ENCODE assay signal across 13 mouse cellular contexts in the genomic region with DNA sequence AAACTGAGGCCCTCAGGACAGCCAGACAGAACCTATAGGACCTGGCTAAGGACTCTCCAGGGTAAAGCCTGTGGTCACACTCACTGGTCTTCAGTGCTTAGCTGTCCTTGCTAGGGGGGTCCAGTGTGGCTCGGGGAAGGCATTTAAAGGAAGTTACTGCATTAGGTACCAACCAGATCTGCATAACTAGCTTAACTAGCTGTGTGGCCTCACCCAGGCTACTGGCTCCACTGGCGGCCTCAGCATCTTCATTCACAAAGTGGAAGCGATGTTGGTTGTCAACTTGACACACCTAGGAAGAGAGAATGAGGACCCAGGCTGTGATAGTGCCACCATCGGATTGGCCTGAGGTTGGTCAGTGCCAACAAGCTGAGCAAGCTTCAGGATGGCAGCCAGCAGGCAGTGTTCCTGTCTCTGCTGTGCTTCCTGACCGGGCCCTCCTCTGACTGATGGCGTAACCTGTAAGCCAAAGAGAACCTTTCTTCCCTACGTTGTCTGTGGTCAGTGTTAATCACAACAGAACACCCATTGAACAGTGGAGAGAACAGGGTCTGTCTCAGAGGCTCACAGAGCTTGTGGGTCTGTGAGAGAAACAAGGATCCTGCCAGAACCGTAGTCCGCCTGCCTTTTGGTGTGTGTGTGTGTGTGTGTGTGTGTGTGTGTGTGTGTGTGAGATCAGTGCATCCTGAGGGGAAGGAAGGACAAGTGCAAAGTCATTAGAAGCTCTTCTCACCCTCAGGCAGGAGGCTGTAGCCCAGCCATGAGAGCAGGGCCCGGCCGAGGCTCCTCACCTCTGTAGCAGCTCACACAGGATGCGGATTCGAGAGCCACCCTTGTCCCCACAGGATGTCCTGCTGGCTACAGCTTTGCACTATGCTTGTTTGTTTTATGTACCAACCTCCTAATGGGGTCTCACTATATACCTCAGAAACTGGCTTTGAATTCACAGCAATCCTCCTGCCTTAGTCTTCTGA. TPM values are rescaled to one million over a fixed set of nuclear protein-coding genes. Genes with fewer than 3 reads are reported as not detected.
DNase-seq lines count a peak whose midpoint lies in the region; ATAC-seq and TF ChIP-seq lines count a peak whose summit lies in the region.
"Had no signal": no experiment of that assay in that cellular context is flagged by ENCODE, and none has a peak within 500 bp of the region (broad histone marks: within the 10 kb centered on the region; RNA-seq: fewer than 3 reads in every experiment).

No protein-coding gene starts in this region.

- H3K27ac ChIP-seq in heart, embryonic 11.5 days (ENCODE audit: low read depth, low read length) = no peak overlapping the region
- peak overlapping the region; percentile 49; the same call in 1 of the 2 replicates for H3K27ac ChIP-seq in lung, postnatal 0 days (ENCODE audit: low read length)
- H3K27ac ChIP-seq in forebrain, embryonic 15.5 days (replicated peaks) = no peak overlapping the region
- no peak overlapping the region for H3K27ac ChIP-seq in midbrain, postnatal 0 days (ENCODE audit: low read depth, low read length)
- H3K27ac ChIP-seq: embryonic facial prominence, embryonic 13.5 days; limb, embryonic 13.5 days; neural tube, embryonic 13.5 days had no signal

- H3K4me1 ChIP-seq in heart, embryonic 11.5 days (ENCODE audit: control insufficient read depth, insufficient read depth, low read length) = no peaks in the 10 kb centered on the region; the same call in 1 of the 2 replicates
- H3K4me1 ChIP-seq in lung, postnatal 0 days (ENCODE audit: insufficient read depth, low read depth, low read length) = peaks cover 9% of the 10 kb centered on the region
- H3K4me1 ChIP-seq in forebrain, embryonic 15.5 days = no peaks in the 10 kb centered on the region
- no peaks in the 10 kb centered on the region for H3K4me1 ChIP-seq in midbrain, postnatal 0 days (ENCODE audit: insufficient read depth, low read length)
- H3K4me1 ChIP-seq: embryonic facial prominence, embryonic 13.5 days; limb, embryonic 13.5 days; neural tube, embryonic 13.5 days had no signal

- H3K27me3 ChIP-seq in heart, embryonic 11.5 days (ENCODE audit: control insufficient read depth, insufficient read depth, low read length) = no peaks in the 10 kb centered on the region
- H3K27me3 ChIP-seq in lung, postnatal 0 days (replicated peaks; ENCODE audit: insufficient read depth, low read length) = no peaks in the 10 kb centered on the region
- H3K27me3 ChIP-seq in forebrain, embryonic 15.5 days = no peaks in the 10 kb centered on the region
- H3K27me3 ChIP-seq in midbrain, postnatal 0 days (ENCODE audit: insufficient read depth, low read length) = no peaks in the 10 kb centered on the region
- H3K27me3 ChIP-seq: embryonic facial prominence, embryonic 13.5 days; limb, embryonic 13.5 days; neural tube, embryonic 13.5 days had no signal

- no peaks in the 10 kb centered on the region; the same call in 1 of the 2 replicates for H3K9me3 ChIP-seq in heart, embryonic 11.5 days (replicated peaks; ENCODE audit: control insufficient read depth, low read length)
- H3K9me3 ChIP-seq in lung, postnatal 0 days (ENCODE audit: low read length) = no peaks in the 10 kb centered on the region
- no peaks in the 10 kb centered on the region for H3K9me3 ChIP-seq in forebrain, embryonic 15.5 days
- H3K9me3 ChIP-seq in midbrain, postnatal 0 days (ENCODE audit: low read length) = no peaks in the 10 kb centered on the region
- H3K9me3 ChIP-seq: embryonic facial prominence, embryonic 13.5 days had no signal

- no peak overlapping the region for H3K4me3 ChIP-seq in heart, embryonic 11.5 days (ENCODE audit: low read depth, low read length)
- no peak overlapping the region for H3K4me3 ChIP-seq in lung, postnatal 0 days (ENCODE audit: low read depth, low read length)
- H3K4me3 ChIP-seq in forebrain, embryonic 15.5 days = no peak overlapping the region
- H3K4me3 ChIP-seq in midbrain, postnatal 0 days (ENCODE audit: low read depth, low read length) = no peak overlapping the region
- H3K4me3 ChIP-seq: embryonic facial prominence, embryonic 13.5 days; limb, embryonic 13.5 days; neural tube, embryonic 13.5 days had no signal

- no peak for ATAC-seq in heart, embryonic 11.5 days (replicated peaks; ENCODE audit: insufficient number of reproducible peaks, low FRiP score, low TSS enrichment)
- peak; percentile 61 for ATAC-seq in lung, postnatal 0 days
- ATAC-seq in forebrain, embryonic 15.5 days (replicated peaks) = no peak
- no peak for ATAC-seq in midbrain, postnatal 0 days (ENCODE audit: low FRiP score)

- peak; percentile 23 for TF ChIP-seq CTCF in lung, postnatal 0 days (IDR thresholded peaks at IDR 0.05)
- TF ChIP-seq CTCF in midbrain, postnatal 0 days (IDR thresholded peaks at IDR 0.05) = no peak

- DNase-seq in heart, adult 11 months = peak; percentile 96
- peak; percentile 34 for DNase-seq in thymus, postnatal 14 days
- DNase-seq in thymus, postnatal 25 days = no peak
- DNase-seq in lung, postnatal 0 days (ENCODE audit: low spot score) = peak; percentile 21
- no peak for DNase-seq in midbrain, postnatal 0 days (ENCODE audit: low spot score)
- DNase-seq in right cerebral cortex, postnatal 10 days (ENCODE audit: low spot score in 2 of 2) = no peak
- DNase-seq: adrenal gland, postnatal 25 days had no signal

- no peak for TF ChIP-seq EP300 in lung, postnatal 0 days (IDR thresholded peaks at IDR 0.05)

- H3K4me2 ChIP-seq in heart, embryonic 11.5 days = no peak overlapping the region
- no peak overlapping the region for H3K4me2 ChIP-seq in lung, postnatal 0 days (replicated peaks; ENCODE audit: low read depth, low read length)
- no peak overlapping the region for H3K4me2 ChIP-seq in forebrain, embryonic 15.5 days (replicated peaks)
- H3K4me2 ChIP-seq in midbrain, postnatal 0 days (ENCODE audit: low read depth, low read length, poor library complexity, severe bottlenecking) = no peak overlapping the region
- H3K4me2 ChIP-seq: embryonic facial prominence, embryonic 13.5 days; limb, embryonic 13.5 days; neural tube, embryonic 13.5 days had no signal

- H3K36me3 ChIP-seq in heart, embryonic 11.5 days (ENCODE audit: control insufficient read depth, insufficient read depth, low read length) = no peaks in the 10 kb centered on the region
- H3K36me3 ChIP-seq in lung, postnatal 0 days (ENCODE audit: insufficient read depth, low read length) = no peaks in the 10 kb centered on the region
- no peaks in the 10 kb centered on the region for H3K36me3 ChIP-seq in forebrain, embryonic 15.5 days
- H3K36me3 ChIP-seq in midbrain, postnatal 0 days (ENCODE audit: insufficient read depth, low read length) = no peaks in the 10 kb centered on the region
- H3K36me3 ChIP-seq: embryonic facial prominence, embryonic 13.5 days; limb, embryonic 13.5 days; neural tube, embryonic 13.5 days had no signal

- 73% methylated on average over 13 of the region's 13 CpGs for WGBS in heart, embryonic 11.5 days (ENCODE audit: insufficient replicate concordance)
- WGBS in lung, postnatal 0 days = 69% methylated on average over 13 of the region's 13 CpGs
- 87% methylated on average over 13 of the region's 13 CpGs for WGBS in forebrain, embryonic 15.5 days
- WGBS in midbrain, postnatal 0 days = 84% methylated on average over 13 of the region's 13 CpGs

- no peak overlapping the region for H3K9ac ChIP-seq in heart, embryonic 11.5 days (ENCODE audit: low read depth, low read length)
- no peak overlapping the region for H3K9ac ChIP-seq in lung, postnatal 0 days (replicated peaks; ENCODE audit: low read depth)
- no peak overlapping the region for H3K9ac ChIP-seq in forebrain, embryonic 15.5 days (replicated peaks)
- H3K9ac ChIP-seq in midbrain, postnatal 0 days (replicated peaks; ENCODE audit: low read length, poor library complexity, severe bottlenecking) = no peak overlapping the region
- H3K9ac ChIP-seq: embryonic facial prominence, embryonic 13.5 days; limb, embryonic 13.5 days; neural tube, embryonic 13.5 days had no signal

RNA-seq across cellular contexts. Expression of gene Gm17334, which starts 13.4 kb away (rescaled TPM):
- polyA plus RNA-seq in heart, embryonic 11.5 days (2014; fragmentation: Nextera tagmentation; extraction: Ambion mirVana) = 0.24 TPM in 1 of 2 replicates, not detected in the other
- polyA plus RNA-seq in lung, postnatal 0 days (2015; fragmentation: Nextera tagmentation; extraction: Ambion mirVana) = 0.46 and 0.61 TPM in 2 replicates
- not detected in 2 replicates for polyA plus RNA-seq in forebrain, embryonic 15.5 days (2015; fragmentation: Nextera tagmentation; extraction: Ambion mirVana)
- total RNA-seq in midbrain, postnatal 0 days (2014; rRNA removed) = 0.57 TPM in 1 of 2 replicates, not detected in the other
- not detected in 2 replicates for polyA plus RNA-seq in midbrain, postnatal 0 days (2015; fragmentation: Nextera tagmentation; extraction: Ambion mirVana)
- polyA plus RNA-seq: embryonic facial prominence, embryonic 13.5 days; kidney, embryonic 14.5 days; neural tube, embryonic 13.5 days had no signal

RNA-seq across cellular contexts. Expression of gene Irf1, which starts 16.5 kb away (rescaled TPM):
- polyA plus RNA-seq in heart, embryonic 11.5 days (2014; fragmentation: Nextera tagmentation; extraction: Ambion mirVana) = 8.5 and 8.8 TPM in 2 replicates
- 52.5 and 64.9 TPM in 2 replicates for polyA plus RNA-seq in lung, postnatal 0 days (2015; fragmentation: Nextera tagmentation; extraction: Ambion mirVana)
- 2.9 and 3.3 TPM in 2 replicates for polyA plus RNA-seq in forebrain, embryonic 15.5 days (2015; fragmentation: Nextera tagmentation; extraction: Ambion mirVana)
- 0.93 and 3.2 TPM in 2 replicates for total RNA-seq in midbrain, postnatal 0 days (2014; rRNA removed)
- polyA plus RNA-seq in midbrain, postnatal 0 days (2015; fragmentation: Nextera tagmentation; extraction: Ambion mirVana) = 3.2 and 4.0 TPM in 2 replicates

Comparison
In these comparisons a context has a peak if more than half of its experiments do, and no peak if none do; other contexts are left out.
1. DNase-seq: peak in heart, adult 11 months (single experiment), thymus, postnatal 14 days (single experiment) and lung, postnatal 0 days (single experiment); none in thymus, postnatal 25 days (single experiment), midbrain, postnatal 0 days (single experiment) and right cerebral cortex, postnatal 10 days (0 of 2).